8 mouse cellular contexts compared by ENCODE assay signal in genomic region chr19:12005376-12006360, GRCm38 (mm10). TPM values are rescaled to one million over a fixed set of nuclear protein-coding genes. Genes with fewer than 3 reads are reported as not detected.
DNase-seq lines count a peak whose midpoint lies in the region; ATAC-seq lines count a peak whose summit lies in the region.

No protein-coding gene starts in this region.

- peak overlapping the region; percentile 65 to 82 for H3K4me3 ChIP-seq in heart, embryonic 14.5 days (ENCODE audit: control insufficient read depth in 1 of 2, insufficient read depth in 1 of 2, low read depth in 1 of 2, low read length in 2 of 2)
- peak overlapping the region; percentile 64 for H3K4me3 ChIP-seq in liver, embryonic 12.5 days

- peak overlapping the region; percentile 79 for H3K9ac ChIP-seq in heart, embryonic 14.5 days (ENCODE audit: low read length)
- H3K9ac ChIP-seq in liver, embryonic 12.5 days = peak overlapping the region; percentile 76

- H3K36me3 ChIP-seq in heart, embryonic 14.5 days (ENCODE audit: control insufficient read depth, insufficient read depth, low read length) = no peaks in the 10 kb centered on the region
- no peaks in the 10 kb centered on the region for H3K36me3 ChIP-seq in liver, embryonic 12.5 days
- H3K36me3 ChIP-seq in splenic B cell, adult 2 months (ENCODE audit: control insufficient read depth, insufficient read depth, low read length, poor library complexity, severe bottlenecking) = no peaks in the 10 kb centered on the region

- H3K9me3 ChIP-seq in heart, embryonic 14.5 days (ENCODE audit: control insufficient read depth, low read length) = no peaks in the 10 kb centered on the region
- H3K9me3 ChIP-seq in liver, embryonic 12.5 days (replicated peaks) = no peaks in the 10 kb centered on the region

- H3K27me3 ChIP-seq in heart, embryonic 14.5 days (ENCODE audit: control insufficient read depth, insufficient read depth, low read length) = no peaks in the 10 kb centered on the region
- H3K27me3 ChIP-seq in liver, embryonic 12.5 days (replicated peaks) = no peaks in the 10 kb centered on the region
- H3K27me3 ChIP-seq in splenic B cell, adult 2 months (ENCODE audit: control insufficient read depth, insufficient read depth, low read length, poor library complexity, severe bottlenecking) = no peaks in the 10 kb centered on the region

- ATAC-seq in heart, embryonic 14.5 days (ENCODE audit: insufficient number of reproducible peaks, insufficient read depth, low FRiP score, low read depth) = peak; percentile 68
- peak; percentile 68 for ATAC-seq in liver, embryonic 12.5 days

- DNase-seq in CD4-positive helper T cell, adult 2 months (ENCODE audit: low read depth, low spot score) = peak; percentile 91
- peak; percentile 83 for DNase-seq in c-Kit-negative CD71-positive TER-119-positive erythroid progenitor cells, embryonic 14.5 days (ENCODE audit: low read depth, low spot score)
- peak; percentile 65 for DNase-seq in fibroblast of lung, adult 2 months (ENCODE audit: low read depth)
- peak; percentile 88 for DNase-seq in kidney, postnatal 14 days
- DNase-seq in naive thymus-derived CD4-positive, alpha-beta T cell, adult 2 months (ENCODE audit: low read depth) = peak; percentile 96
- DNase-seq in splenic B cell, adult 2 months (ENCODE audit: low read depth, low spot score) = peak; percentile 94

- under 1% methylated on average over 41 of the region's 41 CpGs for WGBS in heart, embryonic 14.5 days
- under 1% methylated on average over 41 of the region's 41 CpGs for WGBS in liver, embryonic 12.5 days (ENCODE audit: insufficient replicate concordance)

- H3K4me1 ChIP-seq in heart, embryonic 14.5 days (ENCODE audit: control insufficient read depth in 2 of 2, insufficient read depth in 2 of 2, low read length in 2 of 2) = peaks cover 6 to 34% of the 10 kb centered on the region in 2 experiments
- peaks cover 63% of the 10 kb centered on the region for H3K4me1 ChIP-seq in liver, embryonic 12.5 days

- peak overlapping the region; percentile 86 to 93 for H3K27ac ChIP-seq in heart, embryonic 14.5 days (replicated peaks in 1 of 2; ENCODE audit: control insufficient read depth in 1 of 2, insufficient read depth in 1 of 2, low read depth in 2 of 2, low read length in 2 of 2)
- peak overlapping the region; percentile 82 for H3K27ac ChIP-seq in liver, embryonic 12.5 days

- peak overlapping the region; percentile 78 for H3K4me2 ChIP-seq in heart, embryonic 14.5 days (ENCODE audit: low read length)
- H3K4me2 ChIP-seq in liver, embryonic 12.5 days = peak overlapping the region; percentile 91

RNA-seq across cellular contexts. Expression of gene Olfr1423, which starts 35.4 kb away (rescaled TPM):
- polyA plus RNA-seq in heart, embryonic 14.5 days (2014; fragmentation: Nextera tagmentation; extraction: Ambion mirVana) = not detected in 2 replicates
- 0.02 TPM in 1 of 2 replicates, not detected in the other for polyA plus RNA-seq in liver, embryonic 12.5 days (2016; fragmentation: Nextera tagmentation; extraction: Ambion mirVana)

RNA-seq across cellular contexts. Expression of gene Osbp, which starts 39.9 kb away (rescaled TPM):
- polyA plus RNA-seq in heart, embryonic 14.5 days (2014; fragmentation: Nextera tagmentation; extraction: Ambion mirVana) = 10.8 and 11.4 TPM in 2 replicates
- polyA plus RNA-seq in liver, embryonic 12.5 days (2016; fragmentation: Nextera tagmentation; extraction: Ambion mirVana) = 2.8 and 3.0 TPM in 2 replicates

RNA-seq across cellular contexts. Expression of gene Olfr1424, which starts 56.8 kb away (rescaled TPM):
- polyA plus RNA-seq in heart, embryonic 14.5 days (2014; fragmentation: Nextera tagmentation; extraction: Ambion mirVana) = not detected in 2 replicates
- not detected in 2 replicates for polyA plus RNA-seq in liver, embryonic 12.5 days (2016; fragmentation: Nextera tagmentation; extraction: Ambion mirVana)

Comparison
In these comparisons a context has a peak if more than half of its experiments do, and no peak if none do; other contexts are left out.
1. Peak in every context shown above with its lines: DNase-seq, ATAC-seq, H3K4me3 ChIP-seq and H3K27ac ChIP-seq.